Mouse (Mus musculus): Measurements from ENCODE around the gene Kcnip4.

- TF ChIP-seq USF1 (IDR thresholded peaks at IDR 0.05; ENCODE audit: low read depth) = no peak
- no peak for TF ChIP-seq POLR2A (IDR thresholded peaks at IDR 0.05; ENCODE audit: insufficient read length, low read depth)
- TF ChIP-seq SRF (IDR thresholded peaks at IDR 0.05; ENCODE audit: control insufficient read depth, insufficient read length, low read depth) = no peak
- no peak for TF ChIP-seq MYOD1 (IDR thresholded peaks at IDR 0.05; ENCODE audit: control insufficient read depth in 1 of 3, insufficient read length in 2 of 3, low read depth in 2 of 3)
- TF ChIP-seq MAX (IDR thresholded peaks at IDR 0.05; ENCODE audit: low read depth) = no peak
- no peak for TF ChIP-seq E2F4 (IDR thresholded peaks at IDR 0.05; ENCODE audit: insufficient read depth)
- no peak for TF ChIP-seq POLR2AphosphoS2 (IDR thresholded peaks at IDR 0.05; ENCODE audit: insufficient read length, low read depth)
- no peak for TF ChIP-seq TCF12 (IDR thresholded peaks at IDR 0.05; ENCODE audit: insufficient read depth, poor library complexity, severe bottlenecking)
- TF ChIP-seq MYOG (IDR thresholded peaks at IDR 0.05; ENCODE audit: control insufficient read depth in 1 of 3, insufficient read depth in 1 of 3, insufficient read length in 2 of 3, low read depth in 2 of 3) = no peak
Observed at GRCm38 (mm10) chr5:48410348-48410747, 1114.4 kb downstream of the Kcnip4 start.

All from myocyte (in vitro differentiated cells).